Comparison of ENCODE assay signal across 20 mouse cellular contexts in genomic region chr10:37402376-37402775, GRCm38 (mm10).
"Had no signal": no experiment of that assay in that cellular context is flagged by ENCODE, and none has a peak within 500 bp of the region (broad histone marks: within the 10 kb centered on the region; RNA-seq: fewer than 3 reads in every experiment).

No protein-coding gene starts in this region.

- H3K4me3 ChIP-seq: layer of hippocampus, adult 2 months; limb, embryonic 10.5 days; limb, embryonic 13.5 days; liver, embryonic 12.5 days; liver, embryonic 15.5 days; lung, embryonic 15.5 days; megakaryocyte, embryonic 14.5 days; midbrain, embryonic 10.5 days; midbrain, embryonic 13.5 days had no signal

- DNase-seq: kidney, adult 11 months; kidney, adult 9 months; kidney, postnatal 14 days; kidney, postnatal 4 days; layer of hippocampus, postnatal 36 days; liver; lung, adult 18-20 months; lung, postnatal 10 days; lung, postnatal 36 days; thymus, postnatal 25 days had no signal

- H3K27ac ChIP-seq: layer of hippocampus, adult 2 months; limb, embryonic 10.5 days; limb, embryonic 13.5 days; liver, embryonic 12.5 days; liver, embryonic 15.5 days; lung, embryonic 15.5 days; midbrain, embryonic 10.5 days; midbrain, embryonic 13.5 days; stomach, postnatal 0 days had no signal

- ATAC-seq: liver, embryonic 12.5 days; midbrain, embryonic 13.5 days had no signal
